Mouse (Mus musculus): ENCODE measurements around the gene Hsf4.

Hsf4 gene

GRCm38 (mm10) chr8:105306146-105306691 is 36.6 kb downstream of the Hsf4 start:
- DNase-seq = no peak

GRCm38 (mm10) chr8:105307670-105308069 is 38.1 kb downstream of the Hsf4 start:
- no peak for DNase-seq

DNA sequence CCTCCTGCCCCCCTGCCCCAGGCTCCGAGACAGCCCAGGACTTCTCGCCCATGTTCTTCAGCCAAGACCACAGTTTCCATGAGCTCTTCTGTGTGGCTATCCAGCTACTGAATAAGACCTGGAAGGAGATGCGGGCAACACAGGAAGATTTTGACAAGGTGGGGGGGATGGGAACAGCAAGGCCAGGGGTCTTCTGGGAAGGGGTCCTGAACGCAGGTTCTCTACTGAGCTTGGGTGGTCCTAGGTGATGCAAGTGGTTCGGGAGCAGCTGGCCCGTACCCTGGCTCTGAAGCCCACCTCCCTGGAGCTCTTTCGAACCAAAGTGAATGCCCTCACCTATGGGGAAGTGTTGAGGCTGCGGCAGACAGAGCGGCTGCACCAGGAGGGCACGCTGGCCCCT is 38.8 kb downstream of the Hsf4 start:
- DNase-seq = no peak

GRCm38 (mm10) chr8:105309142-105309847 is 39.7 kb downstream of the Hsf4 start:
- DNase-seq = no peak

- DNase-seq = no peak
Measured at GRCm38 (mm10) chr8:105310118-105310517, 40.5 kb downstream of the Hsf4 start.

DNA sequence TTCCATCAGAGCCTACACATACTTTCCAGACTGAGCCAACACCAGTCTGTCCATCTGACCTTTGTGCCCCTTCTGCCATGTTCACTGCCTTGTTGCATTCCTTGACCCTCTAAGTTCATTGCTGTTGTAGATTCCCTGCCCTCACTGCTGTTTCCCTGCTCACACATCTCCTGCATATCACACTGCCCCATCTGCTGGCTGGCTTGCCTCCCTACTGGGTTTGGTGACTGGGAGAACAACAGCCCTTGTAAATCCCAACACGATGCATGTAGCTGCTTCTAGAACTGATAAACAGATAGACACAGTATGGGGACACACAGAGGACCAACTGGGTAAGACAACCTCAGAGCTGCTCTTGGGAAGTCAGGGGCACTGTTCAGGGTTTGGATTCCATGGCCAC is 42.1 kb downstream of the Hsf4 start:
- no peak for DNase-seq

DNA sequence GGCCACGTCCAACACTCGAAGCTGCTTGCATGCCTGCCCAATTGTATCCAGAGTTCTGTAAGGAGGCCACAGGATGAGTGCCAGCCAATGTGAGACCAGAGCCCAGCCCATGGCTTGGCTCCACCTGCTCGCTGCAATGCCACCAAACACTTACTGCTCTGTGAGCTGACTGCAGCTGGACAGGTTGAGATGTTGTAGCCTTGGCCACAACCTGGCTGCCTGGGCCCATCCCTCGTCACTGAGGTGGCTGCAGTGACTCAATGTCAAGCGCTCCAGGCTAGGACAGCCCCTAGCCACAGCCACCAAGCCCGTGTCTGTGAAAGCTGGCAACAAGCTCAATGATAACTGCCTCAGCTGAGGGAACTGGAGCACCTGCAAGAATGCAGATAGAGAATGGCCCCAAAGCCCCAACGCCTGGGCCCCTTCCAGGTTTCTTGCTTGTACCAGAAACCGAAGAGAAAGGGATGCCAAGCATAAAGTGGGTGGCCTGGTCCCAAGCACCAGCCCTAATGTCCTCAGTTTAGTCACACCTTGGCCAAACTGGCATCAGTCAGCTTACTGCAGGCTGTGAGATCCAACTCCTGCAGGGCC is 43.4 kb downstream of the Hsf4 start:
- no peak for DNase-seq

GRCm38 (mm10) chr8:105313622-105314402 is 44.2 kb downstream of the Hsf4 start:
- DNase-seq = no peak

DNA sequence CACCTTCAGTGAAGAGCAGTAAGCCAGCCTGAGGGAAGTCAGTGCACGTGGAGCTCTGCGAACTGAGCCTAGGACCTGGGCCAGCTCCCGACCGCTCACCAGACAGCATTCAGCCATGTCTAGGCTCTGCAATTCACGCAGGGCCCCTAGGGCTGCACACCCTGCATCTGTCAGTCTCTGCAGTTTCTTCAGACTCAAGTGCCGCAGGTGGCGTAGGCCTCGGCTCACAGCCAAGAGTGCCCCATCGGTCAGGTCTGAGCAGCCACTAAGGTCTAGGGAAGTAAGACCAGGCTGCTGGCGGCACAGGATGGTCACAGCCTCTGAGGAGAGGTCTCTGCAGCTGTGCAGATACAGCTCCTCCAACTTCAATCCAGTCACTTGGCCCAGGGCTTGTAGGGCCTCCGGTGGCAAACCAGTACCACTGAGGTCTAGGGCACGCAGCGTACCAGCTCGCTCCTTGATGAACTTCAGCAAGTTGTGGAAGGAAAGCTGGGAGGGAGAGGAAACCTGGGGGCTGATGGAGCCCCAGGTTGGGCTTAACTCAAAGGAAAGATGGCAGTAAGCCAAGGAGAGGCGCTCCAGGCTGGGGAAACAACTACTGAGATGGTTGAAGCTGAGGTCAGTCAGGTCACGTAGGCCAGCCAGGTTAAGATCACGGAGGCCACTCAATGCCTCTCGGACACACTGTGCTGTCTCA is 45.6 kb downstream of the Hsf4 start:
- DNase-seq = no peak

GRCm38 (mm10) chr8:105317941-105318340 is 48.3 kb downstream of the Hsf4 start:
- no peak for DNase-seq

DNA sequence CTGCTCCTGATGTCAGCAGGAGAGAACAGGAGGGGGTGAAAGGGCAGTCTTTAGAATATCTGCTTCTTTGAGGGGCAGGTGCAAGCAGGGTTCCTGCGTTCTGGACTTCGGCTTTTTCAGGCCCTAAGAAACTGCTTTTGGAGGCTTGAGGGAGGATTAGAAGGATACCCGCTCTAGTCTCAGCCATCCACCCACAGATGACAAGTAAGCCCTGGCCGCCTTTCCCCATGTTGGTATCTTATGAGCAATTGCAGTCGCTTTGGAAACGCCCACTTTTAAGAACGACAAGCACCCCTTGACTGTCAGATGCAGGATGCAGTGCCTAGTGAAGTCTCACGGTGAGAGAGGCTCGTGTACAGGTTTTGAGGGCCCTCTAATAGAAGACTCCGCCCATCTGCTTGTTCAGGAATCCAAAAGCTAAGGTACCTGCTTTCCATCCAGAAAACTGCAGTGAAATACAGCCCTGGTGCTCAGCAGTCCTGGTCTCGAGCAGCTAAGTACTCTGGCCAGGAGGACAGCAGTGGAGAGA is 49.1 kb downstream of the Hsf4 start:
- DNase-seq = no peak

DNA sequence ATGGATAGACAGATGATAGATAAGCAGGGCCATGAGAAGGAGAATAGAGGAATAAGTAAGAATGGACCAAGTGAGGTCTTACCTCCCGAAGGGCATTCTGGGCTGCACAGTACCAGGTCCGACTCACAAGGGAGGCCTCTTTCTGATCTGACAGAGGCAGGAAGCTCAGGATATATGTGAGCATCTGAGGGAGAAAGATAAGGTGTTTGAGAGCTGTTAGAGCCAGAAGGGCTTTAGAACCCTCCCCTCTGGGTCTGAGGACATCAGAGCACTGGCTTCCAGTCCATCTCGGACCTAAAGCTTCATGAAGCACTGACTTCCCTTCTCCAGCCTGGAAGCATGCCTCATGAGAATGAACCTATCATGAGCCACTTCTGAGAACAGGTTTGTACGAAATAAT is 53.6 kb downstream of the Hsf4 start:
- DNase-seq = no peak

Measured in right cerebral cortex, postnatal 25 days (tissue).